Mouse (Mus musculus): ENCODE results near the gene Gm39115. TPM values are rescaled to one million over a fixed set of nuclear protein-coding genes. Genes with fewer than 3 reads are reported as not detected.
"Not testable (repeated sequence)": the region's sequence is repeated elsewhere in the genome, so short reads cannot be mapped to it uniquely, and the experiment has no call there.

Gene Gm39115
- polyA plus RNA-seq (2012; rRNA removed): not detected in 2 replicates

DNA sequence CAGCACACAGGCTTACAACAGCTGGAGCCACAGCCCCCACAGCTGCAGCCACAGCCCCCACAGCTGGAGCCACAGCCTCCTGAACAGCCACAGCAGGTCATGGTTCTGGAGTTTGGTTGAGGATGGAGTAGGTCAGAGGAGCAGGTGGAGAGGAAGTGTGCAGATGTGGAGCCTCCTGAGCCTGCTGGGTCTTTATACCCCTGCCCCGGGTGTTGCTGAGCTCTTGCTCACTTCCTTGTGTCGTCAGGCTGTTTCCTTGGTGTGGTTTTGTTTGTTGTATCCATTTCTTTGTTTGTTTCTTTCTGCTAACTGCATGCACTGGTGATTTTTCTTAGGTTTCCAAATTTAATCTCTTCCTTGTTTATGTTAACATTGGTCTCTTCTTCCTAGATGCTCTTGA lies at the start of gene Gm39115:
TSS of gene Gm39115 (minus strand) at position 101 of the 400 bp plus-strand sequence.
- not testable (repeated sequence) for H3K27ac ChIP-seq (ENCODE audit: insufficient read depth, low read depth, low read length); H3K4me3 ChIP-seq (ENCODE audit: low read depth, low read length); H3K36me3 ChIP-seq (ENCODE audit: control insufficient read depth, insufficient read depth, low read length); H3K27me3 ChIP-seq (ENCODE audit: control insufficient read depth, insufficient read depth, low read length); H3K4me1 ChIP-seq (ENCODE audit: control insufficient read depth, insufficient read depth, insufficient read length, low read length)
- WGBS: 27% methylated on average over 2 of the region's 2 CpGs

DNA sequence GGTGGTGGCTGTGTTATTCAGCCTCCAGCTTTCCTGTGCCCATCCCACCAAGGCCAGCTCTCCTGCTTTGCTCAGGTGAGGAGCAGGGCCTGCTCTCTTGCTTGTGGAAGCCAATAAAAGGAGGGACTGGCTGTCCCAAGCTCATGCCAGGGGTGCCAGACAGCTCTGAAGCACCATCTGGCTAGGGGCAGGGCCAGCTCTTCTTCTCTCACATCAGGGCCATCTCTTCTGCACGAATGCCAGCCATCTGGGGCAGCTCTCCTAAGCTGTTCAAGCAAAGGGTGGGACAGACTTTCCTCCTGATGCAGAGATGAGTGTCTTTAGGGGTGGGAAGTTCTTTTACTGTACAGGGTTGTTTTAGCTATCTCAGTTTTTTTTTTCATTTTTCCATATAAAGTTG lies 45.2 kb upstream of the Gm39115 start:
- 48% methylated on average over 1 of the region's 1 CpGs for WGBS

DNA sequence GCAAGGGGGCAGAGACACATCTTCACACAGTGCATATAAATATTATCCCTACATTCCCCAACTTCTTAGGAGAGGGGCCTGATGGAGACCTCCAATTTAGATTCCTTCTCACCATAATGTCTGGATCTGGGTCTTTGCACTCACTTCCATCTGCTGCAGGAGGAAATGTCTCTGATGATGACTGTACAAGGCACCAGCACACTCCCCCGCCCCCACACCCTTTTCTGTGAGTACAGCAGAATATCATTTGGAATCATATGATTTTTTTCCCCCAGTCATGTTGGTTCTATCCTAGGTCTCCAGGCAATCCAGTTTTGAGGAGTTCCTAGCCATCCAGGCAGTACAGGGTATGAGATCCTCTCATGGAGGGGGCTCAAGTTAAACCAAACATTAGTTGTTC lies 42.9 kb upstream of the Gm39115 start:
- no peak overlapping the region for H3K4me3 ChIP-seq (ENCODE audit: low read depth, low read length)
- no peaks in the 10 kb centered on the region for H3K36me3 ChIP-seq (ENCODE audit: control insufficient read depth, insufficient read depth, low read length)
- TF ChIP-seq POLR2A (IDR thresholded peaks at IDR 0.05; ENCODE audit: low read depth, low read length): no peak
- TF ChIP-seq CTCF (IDR thresholded peaks at IDR 0.05; ENCODE audit: extremely low read depth, insufficient read length, insufficient replicate concordance, low read depth, low read length): no peak
- WGBS: 92% methylated on average over 1 of the region's 1 CpGs
- H3K4me1 ChIP-seq (ENCODE audit: control insufficient read depth, insufficient read depth, insufficient read length, low read length): no peaks in the 10 kb centered on the region
- H3K27ac ChIP-seq (ENCODE audit: insufficient read depth, low read depth, low read length): no peak overlapping the region
- no peaks in the 10 kb centered on the region for H3K27me3 ChIP-seq (ENCODE audit: control insufficient read depth, insufficient read depth, low read length)

More for the DNA sequence above, 45.2 kb upstream of the Gm39115 start:
- Histone ChIP-seq H3K4me3 (ENCODE audit: low read depth, low read length) (no peak overlapping the region), H3K4me1 (ENCODE audit: control insufficient read depth, insufficient read depth, insufficient read length, low read length) (no peaks in the 10 kb centered on the region), H3K36me3 (ENCODE audit: control insufficient read depth, insufficient read depth, low read length) (no peaks in the 10 kb centered on the region), H3K27me3 (ENCODE audit: control insufficient read depth, insufficient read depth, low read length) (no peaks in the 10 kb centered on the region; the same call in 1 of the 2 replicates), H3K27ac (ENCODE audit: insufficient read depth, low read depth, low read length) (no peak overlapping the region)
- TF ChIP-seq CTCF (IDR thresholded peaks at IDR 0.05; ENCODE audit: extremely low read depth, insufficient read length, insufficient replicate concordance, low read depth, low read length): no peak
- TF ChIP-seq POLR2A (IDR thresholded peaks at IDR 0.05; ENCODE audit: low read depth, low read length): no peak

DNA sequence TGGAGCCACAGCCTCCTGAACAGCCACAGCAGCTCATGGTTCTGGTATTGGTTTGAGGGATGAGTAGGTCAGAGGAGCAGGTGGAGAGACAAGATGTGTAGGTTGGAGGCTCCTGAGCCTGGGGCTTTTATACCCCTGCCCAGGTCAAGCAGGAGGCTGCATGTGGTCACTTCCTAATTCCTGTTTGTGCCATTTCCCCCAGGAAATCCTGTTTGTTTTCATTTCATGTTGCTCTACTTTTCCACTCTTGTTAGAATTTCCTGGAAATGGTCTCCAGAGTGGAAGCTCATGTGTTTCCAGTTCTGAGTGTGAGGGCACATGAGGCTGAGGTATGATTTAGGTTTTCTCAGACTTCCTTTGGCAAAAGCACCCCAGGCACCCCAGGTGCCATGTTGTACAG lies 40.1 kb upstream of the Gm39115 start, which contains the start of gene Krtap5-2:
TSS of gene Krtap5-2 (minus strand) at position 101 of the 400 bp plus-strand sequence.
- H3K4me1 ChIP-seq (ENCODE audit: control insufficient read depth, insufficient read depth, insufficient read length, low read length); H3K27me3 ChIP-seq (ENCODE audit: control insufficient read depth, insufficient read depth, low read length); H3K27ac ChIP-seq (ENCODE audit: insufficient read depth, low read depth, low read length); H3K36me3 ChIP-seq (ENCODE audit: control insufficient read depth, insufficient read depth, low read length); H3K4me3 ChIP-seq (ENCODE audit: low read depth, low read length): not testable (repeated sequence)

DNA sequence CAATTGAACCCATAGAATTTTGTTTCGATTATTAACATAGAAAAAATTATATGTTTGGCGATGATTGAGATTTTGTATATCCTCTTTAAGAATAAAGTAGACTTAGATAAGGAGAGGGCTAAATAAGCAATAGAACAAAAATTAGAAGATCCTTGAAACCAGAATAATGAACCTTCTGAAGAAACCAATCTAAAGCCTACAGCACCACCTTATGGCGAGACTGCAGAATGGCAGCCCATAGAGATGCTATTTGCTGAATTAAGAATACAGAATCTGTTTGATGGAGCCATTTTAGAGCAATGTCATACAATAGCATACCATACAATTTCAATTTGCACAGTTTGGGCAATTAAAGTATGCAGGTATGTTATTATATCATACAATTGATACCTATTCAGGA lies 34.0 kb upstream of the Gm39115 start:
- 49% methylated on average over 3 of the region's 3 CpGs for WGBS
- H3K27me3 ChIP-seq (ENCODE audit: control insufficient read depth, insufficient read depth, low read length): no peaks in the 10 kb centered on the region; the same call in 1 of the 2 replicates

DNA sequence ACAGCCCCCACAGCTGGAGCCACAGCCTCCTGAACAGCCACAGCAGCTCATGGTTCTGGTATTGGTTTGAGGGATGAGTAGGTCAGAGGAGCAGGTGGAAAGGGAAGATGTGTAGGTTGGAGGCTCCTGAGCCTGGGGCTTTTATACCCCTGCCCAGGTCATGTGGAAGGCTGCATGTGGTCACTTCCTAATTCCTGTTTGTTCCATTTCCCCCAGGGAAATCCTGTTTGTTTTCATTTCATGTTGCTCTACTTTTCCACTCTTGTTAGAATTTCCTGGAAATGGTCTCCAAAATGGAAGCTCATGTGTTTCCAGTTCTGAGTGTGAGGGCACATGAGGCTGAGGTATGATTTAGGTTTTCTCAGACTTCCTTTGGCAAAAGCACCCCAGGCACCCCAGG lies 29.8 kb upstream of the Gm39115 start, which contains the start of gene Gm4553:
TSS of gene Gm4553 (minus strand) at position 101 of the 400 bp plus-strand sequence.
- not testable (repeated sequence) for H3K4me1 ChIP-seq (ENCODE audit: control insufficient read depth, insufficient read depth, insufficient read length, low read length); H3K36me3 ChIP-seq (ENCODE audit: control insufficient read depth, insufficient read depth, low read length); H3K4me3 ChIP-seq (ENCODE audit: low read depth, low read length); H3K27ac ChIP-seq (ENCODE audit: insufficient read depth, low read depth, low read length); H3K27me3 ChIP-seq (ENCODE audit: control insufficient read depth, insufficient read depth, low read length)

More for the DNA sequence above, 34.0 kb upstream of the Gm39115 start:
- TF ChIP-seq POLR2A (IDR thresholded peaks at IDR 0.05; ENCODE audit: low read depth, low read length): no peak
- no peak for TF ChIP-seq CTCF (IDR thresholded peaks at IDR 0.05; ENCODE audit: extremely low read depth, insufficient read length, insufficient replicate concordance, low read depth, low read length)
- H3K27ac ChIP-seq (ENCODE audit: insufficient read depth, low read depth, low read length): no peak overlapping the region
- H3K4me3 ChIP-seq (ENCODE audit: low read depth, low read length): no peak overlapping the region
- H3K4me1 ChIP-seq (ENCODE audit: control insufficient read depth, insufficient read depth, insufficient read length, low read length): no peaks in the 10 kb centered on the region
- H3K36me3 ChIP-seq (ENCODE audit: control insufficient read depth, insufficient read depth, low read length): no peaks in the 10 kb centered on the region

DNA sequence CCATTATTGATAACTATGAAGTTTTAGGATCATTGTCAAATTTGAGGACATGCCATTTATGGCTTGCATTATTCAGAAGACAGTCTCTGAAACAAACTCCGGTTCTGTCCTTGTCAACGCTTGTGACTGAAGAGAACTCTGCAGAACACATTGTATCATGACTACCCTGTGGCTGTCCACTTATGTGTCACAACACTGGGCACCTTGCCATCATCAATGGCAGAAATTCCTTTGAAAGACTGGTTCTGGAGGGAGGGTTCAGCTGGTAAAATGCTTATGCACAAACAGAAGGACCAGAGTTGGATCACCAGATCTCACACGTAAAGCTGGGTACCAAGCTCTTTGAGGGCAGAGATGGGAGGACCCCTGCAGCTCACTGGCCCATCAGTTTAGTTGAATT lies 23.5 kb upstream of the Gm39115 start:
- H3K36me3 ChIP-seq (ENCODE audit: control insufficient read depth, insufficient read depth, low read length): no peaks in the 10 kb centered on the region
- H3K4me3 ChIP-seq (ENCODE audit: low read depth, low read length): no peak overlapping the region
- H3K4me1 ChIP-seq (ENCODE audit: control insufficient read depth, insufficient read depth, insufficient read length, low read length): no peaks in the 10 kb centered on the region
- H3K27me3 ChIP-seq (ENCODE audit: control insufficient read depth, insufficient read depth, low read length): no peaks in the 10 kb centered on the region
- TF ChIP-seq POLR2A (IDR thresholded peaks at IDR 0.05; ENCODE audit: low read depth, low read length): no peak
- TF ChIP-seq CTCF (IDR thresholded peaks at IDR 0.05; ENCODE audit: extremely low read depth, insufficient read length, insufficient replicate concordance, low read depth, low read length): no peak
- H3K27ac ChIP-seq (ENCODE audit: insufficient read depth, low read depth, low read length): no peak overlapping the region
- WGBS: 95% methylated on average over 3 of the region's 3 CpGs

DNA sequence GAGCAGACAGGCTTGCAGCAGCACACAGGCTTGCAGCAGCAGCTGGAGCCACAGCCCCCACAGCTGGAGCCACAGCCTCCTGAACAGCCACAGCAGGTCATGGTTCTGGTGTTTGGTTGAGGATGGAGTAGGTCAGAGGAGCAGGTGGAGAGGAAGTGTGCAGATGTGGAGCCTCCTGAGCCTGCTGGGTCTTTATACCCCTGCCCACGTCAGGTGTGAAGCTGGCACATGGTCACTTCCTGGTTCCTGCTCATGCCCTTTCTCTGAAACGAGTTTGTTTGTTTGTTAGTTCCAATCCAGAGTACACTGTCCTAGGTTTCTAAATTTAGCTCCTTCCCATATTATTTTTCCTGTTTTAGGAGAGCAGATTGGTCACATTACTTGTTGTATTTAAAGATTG lies 21.2 kb upstream of the Gm39115 start, which contains the start of gene Gm29735:
TSS of gene Gm29735 (minus strand) at position 101 of the 400 bp plus-strand sequence.
- H3K36me3 ChIP-seq (ENCODE audit: control insufficient read depth, insufficient read depth, low read length); H3K27me3 ChIP-seq (ENCODE audit: control insufficient read depth, insufficient read depth, low read length); H3K4me1 ChIP-seq (ENCODE audit: control insufficient read depth, insufficient read depth, insufficient read length, low read length); H3K27ac ChIP-seq (ENCODE audit: insufficient read depth, low read depth, low read length); H3K4me3 ChIP-seq (ENCODE audit: low read depth, low read length): not testable (repeated sequence)
- 29% methylated on average over 2 of the region's 2 CpGs for WGBS

Measured in small intestine, adult 2 months (tissue).